Mouse (Mus musculus) c-Kit-positive CD71-positive TER-119-positive erythroid progenitor cells, embryonic 14.5 days (primary cell): ENCODE measurements around the gene Hist1h3e.
"Not testable (repeated sequence)": the region's sequence is repeated elsewhere in the genome, so short reads cannot be mapped to it uniquely, and the experiment has no call there.

Experiments used
- DNase-seq: peaks from one replicate; pipeline ENCODE4 v3.0.0-alpha.2; 2013; ENCODE audit warnings: low spot score

The Hist1h3e gene

DNA sequence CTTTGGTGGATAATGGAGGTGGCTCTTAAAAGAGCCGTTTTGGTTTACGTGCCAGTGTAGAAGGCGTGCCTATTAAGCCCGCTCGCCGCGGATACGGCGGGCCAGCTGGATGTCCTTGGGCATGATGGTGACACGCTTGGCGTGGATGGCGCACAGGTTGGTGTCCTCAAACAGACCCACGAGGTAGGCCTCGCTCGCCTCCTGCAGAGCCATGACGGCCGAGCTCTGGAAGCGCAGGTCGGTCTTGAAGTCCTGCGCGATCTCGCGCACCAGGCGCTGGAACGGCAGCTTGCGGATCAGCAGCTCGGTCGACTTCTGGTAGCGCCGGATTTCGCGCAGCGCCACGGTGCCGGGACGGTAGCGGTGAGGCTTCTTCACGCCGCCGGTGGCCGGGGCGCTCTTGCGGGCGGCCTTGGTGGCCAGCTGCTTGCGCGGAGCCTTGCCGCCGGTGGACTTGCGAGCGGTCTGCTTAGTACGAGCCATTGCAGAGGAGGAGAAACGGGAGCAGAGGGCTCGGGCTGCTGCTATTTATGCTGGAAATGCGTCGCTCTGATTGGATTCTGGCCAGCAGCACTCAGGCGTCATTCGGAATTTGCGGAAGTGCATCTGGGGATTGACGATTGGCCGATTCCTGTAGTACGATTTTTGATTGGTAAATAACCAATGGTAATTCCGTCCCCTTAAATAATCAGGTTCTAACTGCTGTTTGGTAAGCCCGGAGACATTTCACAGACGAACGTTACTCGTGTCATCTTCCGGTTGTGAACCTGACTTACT lies at the start of gene Hist1h3e:
TSS of gene Hist1h3e (minus strand) at position 487 of the 777 bp plus-strand sequence.
- peak; percentile 97 for DNase-seq

DNA sequence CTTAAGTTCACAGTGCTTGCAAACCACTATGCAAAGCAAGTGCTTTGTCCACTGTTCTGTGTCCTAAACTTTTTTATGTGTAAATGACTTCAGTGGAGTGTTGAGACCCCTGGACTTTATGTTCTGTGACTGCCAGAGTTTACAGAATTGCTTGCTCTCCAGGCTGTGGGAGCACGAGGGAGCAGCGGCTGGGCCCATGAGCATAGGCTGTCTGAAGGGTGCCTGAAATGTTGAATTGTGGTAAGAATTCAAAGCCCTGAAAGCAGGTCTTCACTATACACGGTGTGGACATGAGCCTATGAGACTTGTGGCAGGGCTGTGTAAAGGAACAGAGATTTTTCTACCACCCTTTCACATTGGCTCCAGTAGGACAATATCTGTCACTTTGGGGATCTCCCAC lies 49.5 kb upstream of the Hist1h3e start:
- DNase-seq, result no peak

DNA sequence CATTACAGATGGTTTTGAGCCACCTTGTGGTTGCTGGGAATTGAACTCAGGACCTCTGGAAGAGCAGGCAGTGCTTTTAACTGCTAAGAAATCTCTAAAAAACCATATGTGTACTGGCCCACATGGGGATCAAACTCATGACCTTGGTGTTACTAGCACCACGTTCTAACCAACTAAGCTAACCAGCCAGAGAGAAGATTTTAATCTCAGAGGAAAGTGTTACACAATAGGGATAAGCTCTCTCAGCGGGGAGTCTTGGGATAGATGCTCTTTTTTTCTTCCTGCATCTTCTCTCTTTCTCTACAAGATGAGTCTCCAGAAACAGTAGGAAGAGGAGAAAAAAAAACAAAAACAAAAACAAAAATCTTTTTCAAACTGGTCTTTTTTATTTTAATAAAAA lies 48.2 kb upstream of the Hist1h3e start:
- no peak for DNase-seq

DNA sequence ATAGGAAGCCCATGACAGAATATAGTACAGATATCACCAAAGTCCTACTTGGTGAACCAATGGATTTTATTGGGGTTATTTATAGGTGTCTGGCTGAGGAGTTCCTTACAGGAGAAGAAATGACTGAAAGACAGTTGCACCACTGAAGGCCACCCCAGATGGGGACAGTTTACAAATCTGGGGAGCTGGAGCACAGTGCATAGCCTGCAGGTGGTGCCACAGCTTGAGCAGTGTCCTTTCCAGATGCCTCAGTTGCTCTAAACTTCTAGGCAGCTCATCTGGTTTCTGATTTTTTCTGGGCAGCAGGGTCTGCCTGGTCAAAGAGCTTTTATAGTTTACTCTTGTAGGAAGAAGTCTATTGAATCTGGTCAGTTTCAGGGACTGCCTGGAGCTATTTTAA lies 47.7 kb upstream of the Hist1h3e start:
- no peak for DNase-seq

DNA sequence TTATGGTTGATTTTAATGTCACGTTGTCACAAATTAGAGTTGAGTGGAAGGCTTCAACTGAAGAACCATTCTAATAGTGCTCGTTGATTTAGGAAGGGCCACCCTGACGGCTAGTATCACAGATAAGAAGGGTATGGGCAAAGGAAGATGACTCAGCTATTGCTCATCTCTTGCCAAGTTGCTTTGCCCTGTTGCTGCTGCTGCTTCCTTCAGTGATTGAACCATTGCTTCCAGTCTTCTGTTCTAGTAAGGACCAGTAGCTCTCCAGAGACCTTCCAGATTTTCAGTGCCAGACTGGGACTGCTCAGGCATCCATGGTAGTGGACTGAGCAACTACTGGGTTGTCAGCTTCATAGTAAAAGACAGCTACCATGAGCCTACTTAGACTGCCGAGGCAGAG lies 47.0 kb upstream of the Hist1h3e start:
- peak; percentile 67 for DNase-seq

DNA sequence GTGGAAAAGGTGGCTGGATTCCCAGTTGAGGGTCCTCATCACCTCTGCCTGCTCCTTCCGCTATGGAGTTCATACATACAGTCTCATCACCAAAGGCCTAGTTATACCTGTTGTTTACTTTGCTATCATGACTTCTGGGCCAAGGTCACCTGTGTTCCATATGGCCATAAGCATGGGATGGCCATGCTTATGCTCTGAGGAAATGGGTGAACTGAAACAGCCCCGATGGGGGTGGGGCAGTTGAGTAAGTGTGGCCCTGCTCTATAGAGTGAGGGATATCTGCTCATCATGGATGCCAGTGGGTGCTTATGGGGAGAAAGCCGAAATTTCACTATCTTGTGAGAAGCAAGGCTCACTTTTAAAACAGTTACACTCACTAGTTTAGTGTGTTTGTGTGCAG lies 42.9 kb upstream of the Hist1h3e start:
- no peak for DNase-seq

DNA sequence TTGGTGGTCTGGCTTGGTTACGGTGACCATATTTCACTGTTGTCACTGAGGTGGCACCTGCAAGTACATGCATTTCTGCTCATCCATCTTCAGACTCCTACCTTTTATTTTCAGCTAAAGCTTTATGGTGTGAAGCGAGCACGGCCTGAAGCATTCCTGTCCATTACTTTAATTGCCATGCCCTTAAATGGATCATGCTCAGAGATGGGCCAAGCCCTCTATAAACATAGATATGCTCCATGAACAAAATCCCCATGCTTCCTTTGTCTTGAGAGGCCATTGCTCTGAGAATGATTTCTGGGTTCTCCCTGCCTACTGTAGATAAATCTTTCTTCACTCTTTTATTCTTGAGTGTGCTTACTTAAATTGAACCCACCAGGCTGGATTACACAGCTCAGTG lies 42.3 kb upstream of the Hist1h3e start:
- no peak for DNase-seq

DNA sequence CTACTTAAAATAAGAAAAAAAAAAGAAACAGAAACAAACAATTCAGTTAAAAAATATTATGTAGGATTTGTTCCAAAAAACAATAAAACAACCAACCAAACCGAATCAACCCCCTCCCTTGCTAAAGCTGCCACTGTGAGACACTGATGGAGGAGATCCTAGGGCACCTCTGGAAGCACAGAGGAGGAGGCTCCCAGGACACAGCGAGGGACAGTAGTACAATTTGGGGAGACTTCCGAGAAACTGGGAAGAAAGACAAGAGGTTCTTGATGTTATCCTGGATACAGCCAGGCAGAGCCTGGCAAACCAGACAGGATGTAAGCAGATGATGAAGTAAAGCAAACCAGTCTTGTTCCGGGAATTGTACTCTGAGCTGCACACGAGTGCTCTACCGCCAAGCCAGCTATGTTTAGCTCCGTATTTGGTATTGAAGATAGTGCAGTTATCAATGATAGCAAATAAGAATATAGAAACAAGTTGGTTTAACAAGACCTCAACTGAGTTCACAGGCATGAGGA lies 41.1 kb upstream of the Hist1h3e start:
- no peak for DNase-seq

DNA sequence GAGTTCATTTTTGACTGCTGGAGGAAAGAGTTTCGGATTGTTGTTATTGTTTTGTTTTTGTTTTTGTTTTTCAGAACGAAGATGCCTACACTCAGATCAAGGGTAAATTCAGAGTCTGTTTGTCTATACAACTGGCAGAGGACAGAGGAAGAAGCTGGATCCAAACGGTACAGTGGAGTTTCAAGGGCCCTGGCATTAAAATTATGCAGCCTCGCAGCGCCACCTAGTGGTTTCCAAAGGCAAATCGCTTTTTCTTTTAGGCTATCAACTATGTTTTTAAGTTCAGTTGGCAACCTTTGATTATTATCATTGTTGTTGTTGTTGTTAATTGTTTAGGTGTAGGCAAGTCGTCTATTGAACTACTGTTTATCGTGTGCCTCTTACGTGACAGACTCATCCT lies 35.8 kb upstream of the Hist1h3e start:
- peak; percentile 90 for DNase-seq

DNA sequence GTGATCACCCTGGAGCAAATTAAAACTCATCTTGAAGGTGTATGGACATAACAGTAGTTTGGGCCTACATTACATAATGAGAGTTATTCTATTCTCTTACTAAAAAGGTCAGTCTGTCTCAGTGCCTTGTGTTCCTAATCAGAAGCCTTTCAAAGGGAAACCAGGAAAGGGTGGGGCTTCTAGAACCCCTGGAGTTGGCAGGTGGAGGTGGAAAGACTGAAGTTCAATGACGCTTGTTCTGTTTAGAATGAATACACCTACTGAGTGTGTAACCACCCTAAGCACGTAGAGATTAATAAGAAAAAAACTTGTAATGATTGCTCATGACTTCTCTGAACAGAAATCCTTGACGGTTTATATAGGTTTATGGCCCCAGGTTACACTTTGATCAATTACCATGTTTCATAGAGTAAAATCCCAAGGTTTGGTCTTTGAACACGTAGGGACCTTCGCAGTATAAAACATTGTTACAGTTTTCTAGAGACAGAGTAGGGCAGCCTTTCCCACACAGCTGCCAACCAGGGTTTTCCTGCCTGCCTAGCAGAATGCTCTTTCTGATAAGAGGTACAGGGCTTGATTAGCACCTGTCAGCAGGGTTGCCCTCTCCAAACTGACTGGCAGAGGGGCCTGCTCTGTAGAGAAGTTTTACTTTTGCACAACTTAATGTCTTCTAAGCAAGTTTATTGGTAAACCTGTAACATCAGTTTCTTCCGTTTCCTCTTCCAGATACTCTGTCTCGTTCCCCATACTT lies 33.6 kb upstream of the Hist1h3e start:
- peak; percentile 68 for DNase-seq

DNA sequence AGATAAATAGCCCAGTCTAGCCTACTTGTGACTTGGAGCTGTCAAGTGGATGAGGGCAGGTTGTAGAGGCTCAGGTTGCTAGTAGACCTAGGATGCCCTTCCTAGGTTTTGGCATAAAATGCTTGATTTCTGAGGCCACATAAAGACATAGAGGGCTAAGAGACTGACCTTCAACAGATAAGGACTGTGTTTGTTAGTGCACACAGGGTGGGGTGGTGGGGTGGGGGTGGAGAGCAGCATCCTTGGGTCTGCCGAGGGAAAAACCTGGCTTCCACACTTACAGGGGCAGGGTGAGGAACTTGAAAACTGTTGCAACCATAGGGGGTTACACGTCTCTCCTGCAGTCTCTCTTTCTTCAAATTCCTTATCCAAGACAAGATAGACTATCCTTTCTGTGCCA lies 33.0 kb upstream of the Hist1h3e start:
- no peak for DNase-seq

DNA sequence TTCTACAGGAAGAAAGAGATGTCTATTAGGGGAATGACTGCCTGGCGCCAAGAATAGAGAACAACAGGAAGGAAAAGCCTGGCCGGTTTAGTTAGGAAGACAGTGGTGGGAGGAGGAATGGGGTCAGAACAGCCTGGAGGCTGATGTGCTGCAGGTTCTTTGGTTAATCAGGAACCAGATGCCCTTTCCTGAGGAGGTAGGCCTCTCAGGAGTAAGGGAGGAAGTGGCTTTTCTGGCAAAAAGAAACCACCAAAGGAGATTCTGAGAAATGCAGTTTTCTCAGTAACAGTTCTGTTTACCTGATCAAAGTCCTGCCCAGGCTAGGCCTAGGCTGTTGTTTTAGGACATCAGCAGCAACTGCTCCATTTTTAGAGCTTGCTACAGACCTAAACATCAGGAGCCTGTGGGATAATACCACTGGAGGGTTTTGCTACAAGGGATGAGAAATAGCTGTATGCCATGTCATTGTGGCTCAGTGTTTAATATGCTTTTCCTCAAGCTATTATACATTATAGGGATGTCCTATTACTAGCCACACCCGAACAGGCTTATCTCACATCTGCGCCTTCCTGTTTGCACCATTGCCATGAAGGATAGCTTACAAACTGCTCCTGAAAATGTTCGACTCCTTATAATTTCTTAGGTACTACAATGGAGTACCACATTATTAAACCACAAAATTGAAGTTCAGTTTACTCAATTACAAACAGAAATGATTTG lies 31.0 kb upstream of the Hist1h3e start:
- peak; percentile 39 for DNase-seq

DNA sequence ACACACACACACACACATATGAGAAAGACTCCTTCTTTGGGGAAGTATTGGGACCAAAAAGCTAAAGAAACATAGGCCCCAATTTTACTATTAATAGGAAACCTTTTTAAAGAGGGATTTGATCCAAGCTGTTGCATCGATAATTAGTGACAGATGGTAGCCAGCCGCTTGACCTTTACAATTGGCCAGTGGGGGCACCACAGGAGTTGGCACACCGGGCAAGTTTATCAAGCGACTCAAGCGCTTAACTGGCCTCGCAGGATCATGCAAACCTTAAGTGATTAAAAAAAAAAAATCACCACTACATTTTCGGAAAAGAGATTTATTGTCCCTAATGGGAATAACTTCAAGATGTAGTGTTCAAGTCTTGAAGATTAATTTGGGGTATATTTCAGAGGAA lies 30.4 kb upstream of the Hist1h3e start:
- DNase-seq, result no peak

DNA sequence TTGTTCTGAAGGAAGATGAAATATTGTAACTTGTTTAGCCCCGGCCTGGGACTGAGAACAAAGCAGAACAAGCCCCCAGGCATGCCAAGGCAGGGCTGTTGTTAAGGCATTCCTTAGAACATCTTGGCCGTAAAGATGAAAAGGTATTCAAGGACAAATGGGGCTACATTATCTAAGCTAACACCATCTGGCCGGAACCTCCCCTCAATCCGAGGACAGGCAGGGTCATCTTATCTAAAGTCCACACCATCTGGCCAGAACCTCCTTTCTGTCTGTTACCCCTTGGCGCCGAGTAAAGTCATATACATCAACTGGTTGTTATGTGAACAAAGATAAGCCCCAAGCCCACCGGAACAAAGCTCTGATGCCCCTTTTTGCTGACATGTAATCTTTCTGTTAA lies 29.7 kb upstream of the Hist1h3e start:
- DNase-seq, result not testable (repeated sequence)

DNA sequence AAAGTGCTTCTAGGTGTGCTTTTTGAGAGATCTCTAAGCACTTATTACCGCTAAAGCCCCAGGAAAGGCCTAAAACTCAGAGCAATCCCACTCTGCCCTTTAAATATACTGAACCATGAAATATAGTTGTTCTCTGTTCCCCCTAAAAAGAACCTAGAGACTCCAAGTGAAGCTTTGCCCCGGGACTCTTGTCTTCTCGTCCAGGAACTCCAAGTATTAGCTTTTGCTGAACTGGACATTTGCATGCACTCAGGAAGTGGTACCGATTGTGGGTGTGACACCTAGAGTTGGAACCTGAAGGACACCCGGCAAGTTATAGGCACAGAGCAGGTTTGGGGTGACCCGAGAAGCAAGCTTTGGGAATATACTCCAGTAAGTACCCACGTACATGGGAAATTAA lies 29.0 kb upstream of the Hist1h3e start:
- no peak for DNase-seq

DNA sequence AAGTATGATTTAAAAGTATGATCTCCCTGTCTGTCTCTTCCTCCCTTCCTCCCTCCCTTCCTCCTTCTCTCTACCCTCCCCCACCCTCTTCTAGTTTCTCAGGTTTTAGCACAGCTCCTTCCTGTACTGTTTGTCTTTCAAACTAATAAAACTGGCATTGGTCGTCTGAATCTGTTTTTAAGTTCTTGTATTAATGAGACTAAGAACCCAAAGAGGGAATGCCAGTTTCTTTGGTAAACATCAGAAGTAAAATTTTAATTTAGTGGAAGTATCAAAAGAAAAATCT lies 24.7 kb upstream of the Hist1h3e start:
- peak; percentile 38 for DNase-seq

DNA sequence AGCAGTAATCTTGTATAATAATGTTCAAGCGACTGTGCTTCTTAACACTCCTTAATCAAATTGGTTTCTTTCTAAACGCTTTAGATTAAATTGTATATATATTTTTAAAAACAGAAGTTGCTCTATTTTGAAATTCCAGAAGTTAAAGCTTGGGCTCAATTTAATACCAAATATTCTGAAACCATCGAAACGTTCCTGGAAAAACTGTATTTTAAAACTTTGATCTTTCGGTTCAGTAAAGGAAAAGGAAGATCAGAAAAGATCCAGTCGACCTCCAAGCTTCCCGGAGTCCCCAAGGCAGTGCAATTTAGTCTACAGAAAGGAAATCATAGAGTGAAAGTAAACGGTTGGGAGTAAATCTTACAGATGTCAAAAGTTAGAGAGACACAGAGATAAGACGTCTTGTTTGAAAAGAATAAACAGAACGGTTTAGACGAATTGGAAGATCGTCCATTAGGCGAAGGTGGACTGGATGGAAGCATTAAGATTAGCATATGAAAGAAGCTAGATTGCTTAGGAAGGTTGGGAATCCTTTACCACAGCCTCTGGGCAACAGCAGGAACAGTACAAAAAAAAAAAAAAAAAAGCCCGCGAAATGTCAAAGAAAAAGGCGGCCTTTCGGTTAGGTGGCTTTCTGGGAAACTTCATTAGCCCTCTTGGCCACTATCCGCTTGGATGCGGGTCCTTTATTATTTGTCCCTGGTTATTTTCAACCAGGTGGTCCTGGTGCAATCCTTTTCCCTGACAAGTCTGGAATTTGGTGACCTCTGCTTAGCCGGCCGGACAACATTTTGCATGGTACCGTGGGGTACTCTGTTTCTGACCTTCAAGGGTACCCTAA lies 24.1 kb upstream of the Hist1h3e start:
- peak; percentile 63 for DNase-seq

DNA sequence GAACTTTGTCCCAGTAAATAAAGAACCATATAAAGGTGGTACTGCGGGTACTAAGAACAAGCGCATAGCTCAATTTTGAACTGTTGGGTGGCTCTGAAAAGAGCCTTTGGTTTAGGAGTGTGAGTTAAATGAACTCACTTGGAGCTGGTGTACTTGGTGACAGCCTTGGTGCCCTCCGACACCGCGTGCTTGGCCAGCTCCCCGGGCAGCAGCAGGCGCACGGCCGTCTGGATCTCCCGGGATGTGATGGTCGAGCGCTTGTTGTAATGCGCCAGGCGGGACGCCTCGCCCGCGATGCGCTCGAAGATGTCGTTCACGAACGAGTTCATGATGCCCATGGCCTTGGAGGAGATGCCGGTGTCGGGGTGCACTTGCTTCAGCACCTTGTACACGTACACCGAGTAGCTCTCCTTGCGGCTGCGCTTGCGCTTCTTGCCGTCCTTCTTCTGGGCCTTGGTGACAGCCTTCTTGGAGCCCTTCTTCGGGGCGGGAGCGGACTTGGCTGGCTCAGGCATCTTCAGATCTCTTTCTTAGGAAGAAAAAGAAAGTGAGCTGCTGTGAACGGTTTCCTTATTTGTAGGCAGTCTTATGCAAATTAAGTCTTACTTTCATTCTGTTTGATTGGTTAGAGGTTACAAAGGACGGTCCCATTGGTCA lies 23.4 kb upstream of the Hist1h3e start:
- peak; percentile 97 for DNase-seq

DNA sequence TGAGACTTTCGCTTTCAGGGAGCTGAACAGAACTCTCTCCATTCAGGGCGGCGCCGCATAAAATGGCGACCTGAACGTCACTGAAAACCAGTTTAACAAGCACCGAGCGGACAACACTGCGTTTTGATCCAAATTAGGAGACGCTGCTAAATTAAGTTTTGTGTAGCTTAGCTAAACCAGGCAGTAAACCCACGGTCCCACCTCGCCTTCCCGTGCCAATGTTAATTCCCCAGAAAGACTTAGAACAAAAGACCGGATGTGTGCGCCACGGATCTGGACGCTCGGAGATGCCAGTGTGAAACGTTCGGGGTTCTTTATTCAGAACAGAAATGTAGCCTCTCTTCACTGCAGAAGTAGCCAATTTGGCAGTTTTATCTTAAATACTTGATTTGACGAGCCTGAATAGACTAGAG lies 22.9 kb upstream of the Hist1h3e start:
- DNase-seq, result peak; percentile 87

DNA sequence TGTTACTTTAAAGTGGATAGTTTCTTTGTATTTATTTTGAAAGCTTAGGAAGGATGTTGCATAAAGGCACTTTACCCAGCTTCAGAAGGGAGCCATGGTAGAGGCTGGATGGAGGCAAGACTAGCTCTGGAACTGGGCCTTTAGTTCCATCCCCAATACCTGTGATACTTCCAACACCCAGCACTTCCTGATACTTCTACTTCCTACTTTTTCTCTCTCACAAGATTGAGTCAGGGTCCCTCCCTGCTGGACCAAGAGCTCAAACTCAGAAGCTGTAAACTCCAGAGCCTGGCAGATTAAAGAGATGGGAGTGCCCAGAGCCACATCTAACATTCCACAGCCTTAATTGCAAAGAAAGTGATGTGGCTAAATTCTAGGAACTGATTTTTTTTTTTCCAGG lies 22.2 kb upstream of the Hist1h3e start:
- DNase-seq, result peak; percentile 56

DNA sequence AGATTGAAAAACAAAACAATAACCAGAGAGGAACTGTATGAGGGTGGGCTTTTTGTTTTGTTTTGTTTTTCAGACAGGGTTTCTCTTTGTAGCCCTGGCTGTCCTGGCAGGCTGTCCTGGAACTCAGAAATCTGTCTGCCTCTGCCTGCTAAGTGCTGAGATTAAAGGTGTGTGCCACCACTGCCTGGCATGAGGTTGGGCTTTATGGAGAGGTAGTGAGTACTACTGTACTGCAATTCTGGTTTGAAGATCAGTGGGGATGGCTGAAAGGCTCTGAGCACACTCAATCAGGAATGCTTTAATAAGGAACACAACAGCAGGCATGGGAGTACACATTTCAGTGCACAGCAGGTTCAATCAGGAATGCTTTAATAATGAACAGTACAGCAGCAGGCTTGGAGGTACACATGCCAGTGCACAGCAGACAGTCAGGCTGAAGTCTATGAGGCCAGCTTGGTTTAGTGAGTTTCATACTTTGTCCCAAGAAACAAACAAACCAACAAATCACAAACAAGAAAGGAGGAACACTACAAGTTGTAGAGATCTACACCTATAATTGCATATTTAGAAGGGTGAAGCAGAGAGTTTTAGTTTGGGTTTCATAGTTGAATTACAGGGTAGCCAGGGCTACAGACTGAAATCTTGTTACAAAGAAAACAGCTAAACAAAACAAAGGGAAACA lies 21.4 kb upstream of the Hist1h3e start:
- DNase-seq, result no peak
